Mouse (Mus musculus) spleen, adult 2 months (tissue): ENCODE results near the gene 2200002D01Rik. TPM values are rescaled to one million over a fixed set of nuclear protein-coding genes. Genes with fewer than 3 reads are reported as not detected.

Experiments used
- DNase-seq, 2 experiments: peaks; one replicate each; pipeline versions ENCODE4 v3.0.0 to v3.0.0-alpha.2; 2012 to 2021; ENCODE audit warnings: low spot score in 2 of 2, low read depth in 1 of 2
- H3K27ac ChIP-seq: fragments of 200-500 bp; 2 replicates; pipeline ENCODE4 v1.5.1; 2012; ENCODE audit warnings: low read length, inconsistent platforms; ENCODE audit not compliant: insufficient read depth
- H3K27me3 ChIP-seq: fragments of 200-500 bp; 2 replicates; pipeline ENCODE4 v1.6.1; 2012; ENCODE audit warnings: mild to moderate bottlenecking, moderate library complexity, low read length, inconsistent platforms; ENCODE audit not compliant: control insufficient read depth, insufficient read depth
- H3K36me3 ChIP-seq: fragments of 200-500 bp; 2 replicates; pipeline ENCODE4 v1.6.1; 2012; ENCODE audit warnings: mild to moderate bottlenecking, low read length, inconsistent platforms; ENCODE audit not compliant: control insufficient read depth, insufficient read depth
- H3K4me1 ChIP-seq: fragments of 200-500 bp; 2 replicates; pipeline ENCODE4 v1.6.1; 2011; ENCODE audit warnings: inconsistent platforms; ENCODE audit not compliant: control insufficient read depth, insufficient read depth, insufficient read length
- H3K4me3 ChIP-seq: fragments of 200-500 bp; 2 replicates; pipeline ENCODE4 v1.5.1; 2011; ENCODE audit warnings: mild to moderate bottlenecking, inconsistent platforms; ENCODE audit not compliant: insufficient read depth, insufficient read length; ENCODE audit errors: extremely low read depth
- CTCF ChIP-seq: fragments of 200-500 bp; IDR thresholded peaks from 2 replicates; pipeline ENCODE4 v1.5.1; 2011; ENCODE audit warnings: mild to moderate bottlenecking, inconsistent platforms; ENCODE audit not compliant: insufficient read depth, insufficient read length, insufficient replicate concordance; ENCODE audit errors: extremely low read depth
- POLR2A ChIP-seq: fragments of 200-500 bp; IDR thresholded peaks from 2 replicates; pipeline ENCODE4 v1.6.1; 2011; ENCODE audit warnings: low read depth, low read length, inconsistent platforms
- WGBS: fragments of 180-500 bp; shearing (Covaris S2); methylation state at CpG from one replicate; pipeline ENCODE4 v1.1.7; 2018; 5-methylcytosine and 5-hydroxymethylcytosine counted together
- polyA plus RNA-seq: library from polyadenylated mRNA; depleted of rRNA; stranded (reverse); fragments of >200 nt; gene quantifications from 2 replicates; pipeline ENCODE4 v1.2.3, GENCODE M21; 2012

2200002D01Rik gene
- polyA plus RNA-seq, 1 experiment = 0.51 TPM

DNA sequence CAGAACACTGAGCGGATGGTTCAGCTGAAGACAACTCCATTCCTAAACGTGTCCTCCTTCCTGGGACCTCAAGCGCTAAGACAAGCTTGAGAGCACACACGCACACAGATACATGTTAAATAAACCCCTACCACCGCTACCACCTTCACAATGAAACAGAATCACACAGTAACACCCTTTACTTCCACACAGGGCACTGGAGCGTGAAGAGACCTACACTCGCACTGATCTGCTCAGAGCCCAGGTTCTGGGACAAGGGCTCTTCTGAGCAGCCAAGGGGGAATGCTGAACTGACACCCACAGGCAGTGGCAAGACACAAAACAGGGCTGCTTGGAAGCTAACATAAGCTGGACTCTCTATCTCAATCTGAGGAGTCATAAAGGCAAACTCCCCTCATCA is 17.4 kb upstream of the 2200002D01Rik start:
- WGBS = 78% methylated on average over 7 of the region's 7 CpGs

DNA sequence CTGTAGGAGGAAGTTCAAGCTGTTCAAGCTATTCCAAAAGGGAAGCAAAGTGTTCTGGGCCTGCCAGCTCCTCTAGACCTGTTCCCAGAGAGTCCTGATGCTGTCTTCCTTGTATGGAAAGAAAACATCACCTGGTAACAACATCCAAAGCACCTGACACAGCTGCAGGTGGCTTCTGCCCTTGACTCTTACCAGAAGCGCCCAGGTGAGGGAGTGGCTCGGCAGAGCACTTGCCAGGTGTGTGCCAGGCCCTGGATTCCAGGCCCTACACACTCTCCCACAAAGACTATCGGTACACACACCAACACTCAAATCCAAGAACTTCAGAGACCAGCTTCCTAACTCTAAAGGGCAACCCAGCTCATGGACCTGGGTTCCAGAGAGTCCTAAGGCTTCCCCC is 15.6 kb upstream of the 2200002D01Rik start:
- Histone ChIP-seq H3K27ac (no peak overlapping the region), H3K27me3 (no peaks in the 10 kb centered on the region), H3K36me3 (no peaks in the 10 kb centered on the region), H3K4me1 (no peaks in the 10 kb centered on the region), H3K4me3 (no peak overlapping the region)
- 93% methylated on average over 3 of the region's 3 CpGs for WGBS
- no peak for TF ChIP-seq POLR2A
- no peak for TF ChIP-seq CTCF
- no peak for DNase-seq

More for the DNA sequence above, 17.4 kb upstream of the 2200002D01Rik start:
- Histone ChIP-seq H3K27ac (no peak overlapping the region), H3K4me3 (no peak overlapping the region), H3K27me3 (no peaks in the 10 kb centered on the region), H3K4me1 (peaks cover 2% of the 10 kb centered on the region), H3K36me3 (no peaks in the 10 kb centered on the region)
- TF ChIP-seq CTCF (no peak), POLR2A (no peak)
- DNase-seq = no peak

DNA sequence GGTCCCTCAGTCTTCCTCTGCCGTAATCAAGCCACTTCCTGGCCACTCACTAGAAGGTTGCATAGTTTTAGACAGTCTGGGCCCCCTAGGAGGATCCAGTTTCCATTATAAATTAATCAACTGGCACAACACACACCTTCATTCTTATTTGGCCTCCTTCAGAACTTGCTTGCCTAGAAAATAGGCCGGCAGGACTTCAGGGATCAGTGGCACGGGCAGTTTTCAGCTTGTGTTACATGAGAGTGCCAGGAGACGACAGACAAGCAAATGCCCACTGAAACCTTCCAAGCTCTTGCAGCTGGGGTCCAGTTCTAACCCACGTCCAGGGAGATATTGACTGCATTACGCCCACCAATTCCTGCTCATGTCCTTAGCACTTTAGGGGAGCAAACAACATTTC is 13.9 kb upstream of the 2200002D01Rik start:
- WGBS = 88% methylated on average over 6 of the region's 6 CpGs
- Histone ChIP-seq H3K27me3 (no peaks in the 10 kb centered on the region), H3K4me1 (no peaks in the 10 kb centered on the region), H3K27ac (no peak overlapping the region), H3K4me3 (no peak overlapping the region), H3K36me3 (0 out of 2 replicates have a peak, but pooled peaks cover 2% of the 10 kb centered on the region)
- TF ChIP-seq POLR2A (no peak), CTCF (no peak)
- no peak for DNase-seq

DNA sequence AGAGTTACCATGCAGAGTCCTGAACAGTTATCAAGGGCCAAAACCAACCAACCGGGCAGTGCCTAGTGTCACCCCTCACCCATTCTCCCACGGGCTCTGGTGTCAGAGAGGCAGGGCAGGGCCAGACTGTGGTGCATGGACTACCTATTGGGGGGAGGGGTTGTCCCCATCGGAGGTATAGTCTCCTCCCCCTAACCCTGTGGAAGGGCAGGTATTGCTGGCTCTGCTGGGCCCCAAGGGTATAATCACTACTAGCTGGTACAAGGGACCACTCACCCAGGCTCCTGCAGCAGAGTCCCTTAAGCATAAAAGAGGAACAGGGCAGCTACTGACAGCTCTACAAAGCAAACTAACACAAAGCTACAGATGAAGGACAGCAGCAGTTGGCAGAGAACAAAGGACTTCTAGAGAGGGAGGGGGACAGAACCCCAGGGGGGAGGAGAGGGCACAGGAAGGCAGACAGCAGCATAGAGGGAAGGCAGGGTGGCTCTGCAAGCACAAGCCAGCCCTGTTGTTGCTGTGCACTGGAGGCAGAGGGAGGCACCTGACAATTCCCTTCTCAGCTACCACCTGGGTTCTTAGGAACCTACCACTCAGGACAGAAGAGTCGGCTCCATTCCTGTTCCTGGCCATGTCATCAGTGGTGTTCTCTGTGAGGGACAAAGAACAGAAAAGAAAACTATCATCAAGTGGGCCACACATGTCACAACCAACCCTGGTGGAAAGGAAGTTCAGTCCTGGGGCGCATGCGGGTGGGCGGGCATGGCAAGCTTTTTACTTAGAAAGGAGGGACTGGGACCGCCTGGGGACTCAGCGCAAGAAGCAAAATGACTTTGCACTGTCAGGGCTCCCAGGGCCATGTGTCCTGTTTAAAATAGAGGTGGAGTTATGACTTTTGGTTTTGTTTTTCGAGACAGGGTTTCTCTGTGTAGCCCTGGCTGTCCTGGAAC is 11.8 kb upstream of the 2200002D01Rik start:
- no peaks in the 10 kb centered on the region for H3K4me1 ChIP-seq
- no peak overlapping the region for H3K27ac ChIP-seq
- H3K36me3 ChIP-seq = peaks cover 4% of the 10 kb centered on the region; the same call in 1 of the 2 replicates
- H3K27me3 ChIP-seq = no peaks in the 10 kb centered on the region
- WGBS = 76% methylated on average over 10 of the region's 10 CpGs
- no peak for DNase-seq
- TF ChIP-seq POLR2A (no peak), CTCF (no peak)
- no peak overlapping the region for H3K4me3 ChIP-seq

DNA sequence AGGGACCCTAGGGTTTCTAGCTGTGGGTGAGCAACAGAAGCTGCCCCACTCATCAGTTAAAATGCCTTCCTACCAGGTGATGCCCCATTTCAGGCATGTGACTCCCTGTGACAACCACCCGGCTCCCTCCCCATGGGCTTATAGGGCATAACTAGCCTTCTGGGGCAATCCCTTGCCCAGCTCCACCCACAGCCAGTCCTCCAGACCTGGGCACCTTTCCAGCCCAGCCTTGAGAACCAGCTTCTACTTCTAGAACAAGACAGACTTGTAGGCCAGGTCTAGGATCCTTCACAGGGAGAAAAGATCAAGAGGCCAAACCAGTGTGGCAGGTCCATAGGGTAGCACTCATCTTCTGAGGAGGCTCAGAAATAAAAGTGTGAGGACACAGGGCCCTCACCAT is 9.1 kb upstream of the 2200002D01Rik start:
- 78% methylated on average over 1 of the region's 1 CpGs for WGBS
- no peak overlapping the region for H3K27ac ChIP-seq
- H3K27me3 ChIP-seq = no peaks in the 10 kb centered on the region
- peaks cover 4% of the 10 kb centered on the region; the same call in 1 of the 2 replicates for H3K36me3 ChIP-seq
- TF ChIP-seq CTCF = no peak
- no peak for TF ChIP-seq POLR2A
- DNase-seq = no peak
- H3K4me1 ChIP-seq = no peaks in the 10 kb centered on the region
- no peak overlapping the region for H3K4me3 ChIP-seq

DNA sequence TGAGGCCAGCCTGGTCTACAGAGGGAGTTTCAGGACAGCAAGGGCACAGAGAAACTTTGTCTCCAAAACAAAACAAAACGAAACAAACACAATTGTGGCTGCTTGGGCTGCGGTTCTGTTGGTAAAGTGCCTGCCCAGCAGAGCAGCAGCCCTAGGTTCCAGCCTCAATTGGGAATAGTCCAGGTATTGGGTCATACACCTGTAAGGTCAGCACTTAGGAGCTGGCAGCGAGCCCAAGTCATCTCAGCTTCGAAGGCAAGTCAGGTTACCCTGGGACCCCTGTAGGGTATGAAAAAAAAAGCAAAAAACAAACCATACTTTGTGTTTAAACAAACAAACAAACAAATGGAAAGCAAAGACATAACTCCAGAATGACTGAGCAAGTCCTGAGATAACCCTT is 7.6 kb upstream of the 2200002D01Rik start:
- Histone ChIP-seq H3K4me1 (no peaks in the 10 kb centered on the region), H3K27me3 (no peaks in the 10 kb centered on the region), H3K4me3 (no peak overlapping the region), H3K36me3 (peaks cover 4% of the 10 kb centered on the region; the same call in 1 of the 2 replicates), H3K27ac (no peak overlapping the region)
- no peak for DNase-seq
- no peak for TF ChIP-seq CTCF
- TF ChIP-seq POLR2A = no peak
- WGBS = 90% methylated on average over 4 of the region's 4 CpGs

DNA sequence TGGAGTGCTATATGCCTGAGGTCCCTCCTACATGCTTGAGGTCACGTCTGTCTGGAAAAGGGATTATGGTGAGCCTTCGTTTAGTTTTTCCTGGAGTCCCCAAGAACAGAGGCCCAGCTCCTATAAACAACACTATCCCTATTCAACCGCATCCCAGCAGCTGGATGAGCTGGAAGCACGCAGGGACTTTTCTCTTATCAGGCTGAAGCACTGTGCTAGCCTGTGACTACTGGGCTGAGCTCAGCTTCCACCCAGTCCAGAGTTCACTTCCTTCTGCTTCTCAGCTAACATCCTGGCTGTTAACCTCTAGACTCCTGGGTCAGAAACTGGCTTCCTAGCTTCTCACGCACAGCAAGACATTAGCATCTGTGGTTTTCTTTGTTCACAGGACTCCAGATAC is 5.6 kb upstream of the 2200002D01Rik start:
- TF ChIP-seq CTCF = no peak
- no peak for TF ChIP-seq POLR2A
- 53% methylated on average over 5 of the region's 5 CpGs for WGBS
- Histone ChIP-seq H3K27ac (no peak overlapping the region), H3K4me1 (no peaks in the 10 kb centered on the region), H3K36me3 (peaks cover 4% of the 10 kb centered on the region; the same call in 1 of the 2 replicates), H3K27me3 (no peaks in the 10 kb centered on the region), H3K4me3 (no peak overlapping the region)
- no peak for DNase-seq
